Mouse (Mus musculus): ENCODE data around the gene Ecm2.

Ecm2 gene

DNA sequence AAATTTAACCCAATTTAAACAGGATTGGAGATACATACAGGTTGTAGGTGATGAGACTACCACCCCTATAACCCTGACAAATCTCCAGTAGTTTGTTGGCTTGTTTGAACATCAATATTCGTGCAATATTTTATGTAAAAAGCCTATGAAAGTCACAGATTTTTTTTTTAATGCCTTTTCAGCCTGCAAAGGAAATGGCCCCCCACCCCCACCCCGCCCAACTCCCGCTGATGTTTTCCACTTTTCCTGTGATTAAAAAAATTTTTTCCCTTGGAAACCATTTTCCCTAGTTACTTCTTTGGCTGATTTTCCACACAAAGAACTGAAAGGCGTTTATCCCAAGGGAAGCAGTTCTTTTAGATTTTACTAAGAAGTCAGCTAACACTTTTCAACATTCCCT, at the start of gene Ecm2:
Gene Ecm2, plus strand, starts transcription at position 301 of the 400 bp plus-strand sequence.
- in situ Hi-C loops (cut with MboI, MseI): no loop called here

DNA sequence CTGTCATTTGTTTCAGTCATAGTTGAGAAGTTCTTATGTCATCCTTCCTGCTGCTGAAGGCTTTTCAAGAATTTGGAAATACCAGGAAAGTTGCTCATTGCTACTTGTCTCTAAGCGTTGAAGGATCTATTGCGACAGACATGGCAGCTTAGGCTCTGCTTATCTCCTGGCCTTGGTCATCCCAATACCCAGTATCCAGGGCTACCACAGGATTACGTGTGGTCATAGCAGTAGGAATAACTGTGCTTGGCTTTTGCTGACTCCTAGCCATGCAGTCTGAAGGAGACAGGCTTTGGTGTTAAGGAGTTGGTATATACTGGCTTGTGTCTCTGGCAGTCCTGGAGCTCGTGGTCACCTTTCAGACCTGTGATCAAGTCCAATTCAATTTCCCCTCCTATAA, 44.3 kb upstream of the Ecm2 start:
- in situ Hi-C loops (cut with MboI, MseI): no loop called here

DNA sequence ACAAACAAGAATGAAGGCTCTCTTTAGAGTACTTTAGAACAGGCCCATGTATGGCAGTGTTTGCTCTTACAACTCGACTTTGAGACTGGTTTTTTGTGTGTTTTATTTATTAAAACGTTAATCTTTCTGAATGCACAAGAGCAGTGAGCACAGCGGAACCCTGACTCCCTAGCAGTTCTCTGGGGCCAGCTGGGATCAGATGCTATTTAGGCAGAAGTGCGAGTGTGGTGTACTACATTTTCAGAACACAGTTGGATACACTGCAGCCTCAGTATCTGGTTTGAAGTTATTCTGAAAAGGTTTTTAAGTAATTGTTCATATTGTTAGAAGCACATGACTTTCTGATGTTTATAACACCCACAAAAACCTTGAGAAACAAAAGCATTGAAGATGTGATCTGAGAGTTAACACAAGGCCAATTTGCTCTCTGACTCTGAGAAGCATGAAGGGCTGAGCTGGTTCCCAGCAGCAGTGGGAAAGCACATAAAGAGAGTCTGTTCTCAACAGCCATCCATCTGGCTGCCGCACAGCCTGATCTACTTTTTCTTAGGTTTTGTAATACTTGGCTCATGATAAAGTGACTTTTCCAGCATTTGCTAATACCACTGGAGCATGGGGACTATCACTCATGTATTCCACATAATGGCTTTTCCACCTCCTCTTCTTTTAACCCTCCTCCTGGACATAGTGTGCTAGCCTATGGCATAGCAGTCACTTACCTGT, 43.8 kb upstream of the Ecm2 start:
- in situ Hi-C loops (cut with MboI, MseI): no loop called here

DNA sequence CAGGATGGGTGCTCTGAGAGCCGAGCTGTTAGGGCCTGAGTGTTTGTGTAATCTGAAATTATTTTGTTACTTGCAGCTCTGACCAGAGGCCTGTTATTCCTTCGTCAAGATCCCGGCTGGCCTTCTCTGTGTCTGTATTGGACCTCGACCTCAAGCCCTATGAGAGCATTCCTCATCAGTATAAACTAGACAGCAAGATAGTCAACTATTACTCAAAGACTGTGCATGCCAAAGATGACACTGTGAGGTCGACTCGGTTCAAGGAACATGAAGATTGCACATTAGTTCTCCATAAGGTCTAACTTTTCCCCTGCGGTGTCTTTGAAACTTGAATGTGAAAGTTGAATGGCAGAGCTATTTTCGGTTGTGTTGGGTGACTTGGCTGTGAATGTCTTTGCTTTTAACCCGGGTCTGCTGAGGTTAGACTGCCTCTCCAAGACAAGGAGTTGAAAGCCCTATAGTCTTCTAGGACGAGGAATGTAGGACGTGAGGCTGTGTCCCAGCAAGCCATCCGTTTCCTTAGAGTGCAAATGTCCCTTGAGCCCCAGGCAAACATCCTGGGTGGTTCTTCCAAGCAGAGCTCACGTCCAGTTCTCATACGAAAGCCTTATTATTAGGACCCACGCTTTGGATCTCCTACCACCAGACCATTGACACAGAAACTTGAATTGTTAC, 43.0 kb upstream of the Ecm2 start:
- in situ Hi-C loops (cut with MboI, MseI): no loop called here

DNA sequence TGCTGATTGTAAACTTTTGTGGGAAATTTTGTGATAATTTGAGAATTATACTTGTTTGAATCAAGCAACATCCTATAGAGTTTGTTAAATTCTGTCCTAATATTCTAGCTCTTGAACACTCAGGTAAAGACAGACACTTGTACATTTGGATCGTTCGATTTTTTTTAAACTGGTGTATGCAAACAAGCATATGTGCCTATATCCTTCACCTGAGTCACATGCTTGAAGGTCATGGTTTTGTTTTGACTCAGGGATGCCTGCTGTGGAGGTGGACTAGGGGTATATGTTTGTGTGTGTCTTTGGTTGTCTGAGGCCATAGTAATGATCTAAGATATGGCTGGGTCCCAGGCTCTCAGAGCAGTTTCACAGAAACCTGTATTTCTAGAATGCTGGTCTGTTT, 41.7 kb upstream of the Ecm2 start:
- in situ Hi-C loops (cut with MboI, MseI): no loop called here

DNA sequence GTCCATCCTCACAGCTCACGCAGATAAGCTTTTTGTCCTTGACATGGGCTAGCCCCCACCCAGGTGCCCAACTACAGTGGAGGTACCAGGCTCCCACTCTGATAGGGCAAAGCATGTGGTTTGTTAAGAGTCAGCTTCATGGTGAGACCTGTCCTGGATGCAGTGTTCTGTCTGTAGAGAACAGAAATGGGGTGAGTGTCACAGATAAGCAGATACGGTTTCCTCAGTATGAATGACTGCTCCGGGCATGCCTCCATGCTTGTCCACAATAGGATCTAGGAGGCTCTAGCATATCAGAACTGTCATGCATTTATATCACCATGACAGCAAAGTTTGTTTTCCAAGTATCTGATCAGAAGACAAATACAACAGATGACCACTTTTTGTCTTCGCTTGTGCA, 38.7 kb upstream of the Ecm2 start:
- in situ Hi-C loops (cut with MboI, MseI): no loop called here

DNA sequence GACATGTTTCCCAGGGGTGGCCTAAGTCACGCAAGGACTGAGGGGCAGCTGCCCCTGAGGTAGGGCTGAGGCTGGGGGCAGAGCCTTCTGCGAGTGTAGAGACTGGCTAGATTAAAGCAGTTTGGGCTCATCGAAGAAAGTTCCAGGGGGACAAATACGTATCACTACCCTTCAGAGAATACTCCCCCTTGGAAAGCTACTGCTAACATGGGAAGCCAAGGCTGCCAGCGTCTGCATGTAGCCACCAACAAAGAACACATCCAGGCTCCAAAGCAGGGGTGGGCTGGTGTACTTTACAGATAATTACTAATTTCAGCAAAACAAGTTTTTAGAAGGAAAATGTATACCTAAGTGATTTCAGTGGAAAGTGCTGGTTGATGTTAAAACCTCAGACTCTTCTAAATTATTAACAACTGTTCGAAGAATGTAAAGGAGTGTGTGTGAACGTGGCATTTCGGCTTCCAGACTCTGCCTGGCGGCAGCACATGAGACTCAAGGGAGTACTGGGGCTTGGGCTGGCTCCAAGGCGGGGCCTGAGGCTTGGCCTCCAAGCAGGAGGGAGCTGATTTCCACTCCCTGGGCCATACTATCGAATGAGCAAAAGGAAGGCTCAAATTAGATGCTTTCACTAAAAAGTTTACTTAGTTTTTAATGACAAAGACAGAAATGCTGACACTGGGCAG, 38.1 kb upstream of the Ecm2 start:
- in situ Hi-C loops (cut with MboI, MseI): no loop called here

DNA sequence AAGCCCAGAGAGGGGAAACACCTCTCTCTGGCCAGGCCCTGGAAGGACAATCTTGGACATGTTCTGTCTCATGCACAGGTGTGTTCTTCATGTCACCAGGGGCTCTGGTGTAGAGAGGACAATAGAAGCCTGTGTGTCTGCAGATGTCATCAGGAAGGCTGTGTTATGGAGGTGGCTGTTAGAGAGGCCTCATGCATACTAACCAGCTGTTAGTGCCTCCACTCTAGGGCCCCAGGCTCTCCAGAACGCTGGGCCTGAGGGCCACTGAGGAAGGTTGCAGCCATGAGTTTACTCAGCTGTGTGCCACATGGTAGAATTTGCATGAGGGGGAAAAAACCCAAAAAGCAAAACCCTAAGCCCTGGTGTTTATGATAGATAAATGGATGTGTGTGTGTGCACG, 37.0 kb upstream of the Ecm2 start:
- in situ Hi-C loops (cut with MboI, MseI): no loop called here

DNA sequence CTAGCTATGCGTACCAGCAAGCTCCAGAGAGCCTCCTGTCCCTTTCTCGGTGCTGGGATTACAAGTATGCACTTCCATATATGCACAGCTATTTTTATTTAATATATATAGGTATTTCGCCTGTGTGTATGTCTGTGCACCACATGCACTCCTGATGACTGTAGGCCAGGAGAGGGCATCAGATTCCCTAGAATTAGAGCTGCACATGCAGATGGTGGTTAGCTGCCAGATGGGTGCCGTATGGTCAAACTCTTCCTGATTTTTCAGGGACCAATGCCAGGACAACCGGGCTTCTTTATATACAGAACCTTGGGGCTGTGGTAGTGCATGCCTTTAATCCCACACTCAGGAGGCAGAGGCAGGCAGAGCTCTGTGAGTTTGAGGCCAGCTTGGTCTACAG, 35.6 kb upstream of the Ecm2 start:
- in situ Hi-C loops (cut with MboI, MseI): no loop called here

DNA sequence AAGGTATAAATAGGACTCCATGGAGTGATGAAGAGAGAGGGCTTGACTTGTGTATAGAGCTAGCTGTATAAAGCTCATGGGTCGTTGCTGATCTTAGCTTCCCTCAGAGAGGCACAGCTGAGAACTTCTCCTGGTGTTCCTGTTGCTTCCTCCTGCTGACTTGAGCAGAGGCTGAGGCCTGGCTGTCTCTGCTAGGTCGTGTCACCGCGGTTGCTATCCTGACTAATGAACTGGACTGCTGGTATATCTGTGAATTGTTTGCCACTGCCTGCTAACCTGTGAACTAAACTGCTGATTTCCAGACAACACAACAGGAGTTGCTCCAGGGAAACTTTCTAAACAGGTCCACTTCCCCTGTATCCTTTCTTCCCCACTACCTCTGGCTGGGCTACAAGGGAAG, 34.3 kb upstream of the Ecm2 start:
- in situ Hi-C loops (cut with MboI, MseI): no loop called here

DNA sequence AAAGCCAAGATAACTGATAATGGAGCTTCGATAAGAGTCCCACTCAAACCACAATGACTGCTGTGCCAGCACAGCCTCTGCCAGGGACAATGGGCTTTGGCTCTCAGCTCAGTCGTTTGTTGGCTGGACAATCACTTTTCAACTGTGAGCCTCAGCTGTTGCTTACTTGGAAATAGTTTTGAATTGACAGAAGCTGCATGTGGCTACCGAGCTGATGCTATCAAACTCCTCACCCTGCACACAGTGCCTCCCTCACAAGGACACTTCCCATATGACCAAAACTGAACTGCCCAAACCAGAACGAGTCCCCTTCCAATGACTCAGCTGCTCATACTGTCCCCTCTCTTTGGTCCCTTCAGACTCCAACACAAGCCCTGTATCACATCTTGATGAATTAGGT, 33.8 kb upstream of the Ecm2 start:
- in situ Hi-C loops (cut with MboI, MseI): no loop called here

DNA sequence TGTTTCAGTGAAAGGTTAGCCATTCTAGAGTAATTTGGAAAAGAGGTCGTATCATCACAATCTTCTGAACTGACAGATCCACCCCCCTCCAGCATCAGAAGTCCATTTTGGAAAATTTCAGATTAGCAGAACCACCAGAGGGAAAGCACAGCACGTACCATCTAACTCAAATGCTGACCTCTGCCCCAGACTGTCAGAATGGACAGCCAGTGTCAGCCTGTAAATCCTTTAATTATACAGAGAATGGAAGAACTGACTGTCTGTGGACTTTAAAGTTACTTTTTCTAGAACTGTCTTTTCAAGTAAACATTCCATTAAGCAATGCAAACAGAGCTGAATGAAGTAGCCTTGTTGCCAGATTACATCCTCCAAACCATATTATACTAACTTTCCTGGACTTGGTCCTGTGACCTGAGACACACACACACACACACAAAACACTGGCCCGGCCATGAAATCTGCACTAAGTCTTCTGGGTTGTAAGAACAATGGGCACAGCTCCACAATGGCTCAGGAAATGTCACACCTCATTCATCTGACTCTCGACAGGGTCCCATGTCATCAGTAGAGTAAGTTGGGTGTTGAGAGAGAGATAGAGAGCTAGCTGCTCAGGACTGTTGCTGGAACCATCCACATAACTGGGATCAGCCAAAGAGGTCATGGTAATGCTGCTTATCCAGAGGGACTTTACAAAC, 32.5 kb upstream of the Ecm2 start:
- in situ Hi-C loops (cut with MboI, MseI): no loop called here

DNA sequence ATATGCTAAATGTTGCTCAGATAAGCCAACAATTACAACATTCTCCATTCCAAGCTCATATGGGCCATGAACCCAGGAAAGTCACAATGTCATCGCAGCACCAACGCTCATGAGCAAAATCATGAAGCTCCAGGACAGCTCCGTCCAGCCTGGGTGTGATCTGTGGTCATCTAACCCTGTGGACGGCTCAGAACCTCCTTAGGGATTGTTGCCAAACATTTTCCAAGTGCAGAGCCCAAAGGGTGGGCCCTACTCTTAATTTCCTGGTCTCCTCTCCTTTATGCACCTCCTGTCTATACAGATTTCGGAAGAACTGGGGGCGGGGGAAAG, 32.0 kb upstream of the Ecm2 start:
- in situ Hi-C loops (cut with MboI, MseI): no loop called here

DNA sequence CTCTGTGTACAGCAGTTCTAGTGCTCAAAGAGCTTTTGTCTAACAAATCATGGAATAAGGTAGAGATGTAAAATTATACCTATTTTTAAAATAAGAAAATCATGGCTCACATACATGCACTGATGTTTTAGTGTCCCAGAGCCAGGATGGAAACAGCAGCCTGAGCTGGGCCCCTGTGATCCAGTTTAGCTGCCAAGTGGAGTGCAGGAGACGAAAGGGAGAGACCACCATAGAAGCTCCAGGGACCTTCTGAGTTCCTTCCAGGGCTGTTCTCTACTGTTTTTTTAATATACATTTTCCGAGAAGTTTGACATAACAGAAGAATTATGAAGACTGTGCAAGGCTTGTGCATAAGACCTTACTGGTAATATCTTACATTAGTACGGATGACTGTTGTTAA, 26.7 kb upstream of the Ecm2 start:
- in situ Hi-C loops (cut with MboI, MseI): no loop called here

DNA sequence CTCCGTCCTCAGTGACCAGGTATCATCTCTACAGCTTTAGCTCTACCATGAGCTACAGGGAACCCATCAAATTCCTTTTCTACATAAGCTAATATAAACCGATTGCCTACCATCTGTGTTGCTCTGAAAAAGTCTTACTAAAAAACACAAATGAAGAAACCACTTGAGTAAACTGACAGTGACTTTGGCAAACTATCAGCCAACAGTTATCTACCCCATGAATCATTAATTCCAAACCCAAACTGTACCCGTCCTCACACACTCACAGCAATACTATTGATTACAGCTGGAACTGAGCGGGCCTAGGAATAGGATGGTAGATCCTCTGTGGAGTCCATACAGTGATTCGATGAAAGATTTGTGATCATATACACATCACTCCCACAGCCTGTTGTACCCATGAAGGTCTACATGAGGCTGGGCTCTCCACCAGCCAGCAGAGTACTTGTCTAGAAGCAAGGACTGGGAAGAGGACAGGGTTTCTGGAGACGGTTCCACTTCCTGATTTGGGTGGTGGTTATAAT, 25.7 kb upstream of the Ecm2 start:
- in situ Hi-C loops (cut with MboI, MseI): no loop called here

DNA sequence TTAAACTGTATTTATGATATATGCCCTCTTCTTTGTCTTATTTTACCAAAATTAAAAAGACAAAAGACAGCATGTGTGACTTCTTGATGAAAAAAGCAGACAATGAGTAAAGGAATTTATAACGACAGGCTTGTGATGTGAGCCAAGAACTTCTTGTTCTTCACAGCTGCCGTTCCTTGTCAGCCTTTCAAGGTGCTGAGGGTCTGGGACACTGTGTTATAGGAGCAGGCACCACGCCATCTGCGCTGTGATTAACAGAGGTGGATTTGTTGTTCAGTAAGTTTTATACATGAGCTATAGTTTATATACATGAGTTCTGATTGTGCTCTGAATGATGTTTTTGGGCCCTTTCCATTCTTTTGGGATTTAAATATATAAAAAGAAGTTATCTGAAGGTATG, 25.2 kb upstream of the Ecm2 start:
- in situ Hi-C loops (cut with MboI, MseI): no loop called here

DNA sequence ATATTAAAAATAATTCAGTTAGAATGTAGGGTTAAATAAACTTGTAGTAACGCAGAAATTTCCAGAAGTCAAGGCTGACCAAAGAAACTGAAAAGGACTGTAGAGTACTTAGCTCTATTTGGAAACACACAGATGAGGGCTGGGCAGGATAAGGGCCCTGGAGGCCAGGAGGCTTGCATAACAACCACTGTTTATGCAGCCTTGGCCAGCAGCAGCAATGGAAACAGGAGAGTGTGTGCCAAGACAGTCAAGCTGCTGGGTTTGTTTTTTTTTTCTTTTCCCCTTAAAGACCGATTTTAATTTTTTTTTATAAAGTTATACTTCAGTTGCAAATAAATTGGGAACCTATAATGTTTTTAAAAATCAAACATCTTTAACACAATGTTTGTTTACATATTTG, 24.6 kb upstream of the Ecm2 start:
- in situ Hi-C loops (cut with MboI, MseI): loop anchor here in 1 of 2 experiments (10.0 kb wide), 1 partner anchor 1495 kb away; no protein-coding TSS in a partner anchor

DNA sequence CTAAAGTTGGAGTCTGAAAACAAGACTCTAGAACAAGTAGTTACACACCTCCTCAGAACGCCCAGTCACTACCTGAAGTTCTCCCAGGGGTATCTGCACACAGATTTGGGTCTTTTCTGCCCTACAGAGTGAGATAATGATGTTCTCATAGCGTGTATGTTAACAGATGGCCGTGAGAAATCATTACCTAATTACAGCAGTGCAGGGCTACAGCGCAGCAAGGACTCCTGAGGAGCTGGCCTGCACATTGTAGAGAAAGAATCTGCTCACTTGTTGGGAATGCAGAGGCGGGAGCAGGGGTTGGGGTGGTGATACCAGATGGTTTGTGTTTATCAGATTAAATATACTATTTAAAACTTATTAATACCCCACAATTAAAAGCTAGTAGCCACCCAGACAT, 24.1 kb upstream of the Ecm2 start:
- in situ Hi-C loops (cut with MboI, MseI): loop anchor here in 1 of 2 experiments (10.0 kb wide), 1 partner anchor 1494 kb away; no protein-coding TSS in a partner anchor

DNA sequence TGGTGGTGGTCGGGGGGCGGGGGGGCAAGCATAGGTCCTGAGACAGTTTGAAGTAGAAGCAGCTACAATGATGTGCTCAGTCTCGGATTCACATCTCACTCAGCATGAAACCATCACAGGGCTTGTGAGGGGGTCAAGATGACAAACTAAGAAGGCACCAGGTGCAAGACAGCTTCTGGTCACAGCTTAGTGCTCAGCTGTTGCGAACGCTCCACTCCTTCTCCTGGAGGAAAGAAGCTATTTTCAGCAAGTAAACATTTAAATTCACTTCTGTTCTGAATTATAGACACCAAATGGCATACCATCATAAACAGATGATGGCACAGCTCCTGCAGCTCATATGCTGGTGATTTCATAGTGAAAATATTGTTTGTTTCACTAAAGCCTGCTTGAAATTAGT, 19.2 kb upstream of the Ecm2 start:
- in situ Hi-C loops (cut with MboI, MseI): loop anchor here in 1 of 2 experiments (10.0 kb wide), 1 partner anchor 1489 kb away; no protein-coding TSS in a partner anchor

DNA sequence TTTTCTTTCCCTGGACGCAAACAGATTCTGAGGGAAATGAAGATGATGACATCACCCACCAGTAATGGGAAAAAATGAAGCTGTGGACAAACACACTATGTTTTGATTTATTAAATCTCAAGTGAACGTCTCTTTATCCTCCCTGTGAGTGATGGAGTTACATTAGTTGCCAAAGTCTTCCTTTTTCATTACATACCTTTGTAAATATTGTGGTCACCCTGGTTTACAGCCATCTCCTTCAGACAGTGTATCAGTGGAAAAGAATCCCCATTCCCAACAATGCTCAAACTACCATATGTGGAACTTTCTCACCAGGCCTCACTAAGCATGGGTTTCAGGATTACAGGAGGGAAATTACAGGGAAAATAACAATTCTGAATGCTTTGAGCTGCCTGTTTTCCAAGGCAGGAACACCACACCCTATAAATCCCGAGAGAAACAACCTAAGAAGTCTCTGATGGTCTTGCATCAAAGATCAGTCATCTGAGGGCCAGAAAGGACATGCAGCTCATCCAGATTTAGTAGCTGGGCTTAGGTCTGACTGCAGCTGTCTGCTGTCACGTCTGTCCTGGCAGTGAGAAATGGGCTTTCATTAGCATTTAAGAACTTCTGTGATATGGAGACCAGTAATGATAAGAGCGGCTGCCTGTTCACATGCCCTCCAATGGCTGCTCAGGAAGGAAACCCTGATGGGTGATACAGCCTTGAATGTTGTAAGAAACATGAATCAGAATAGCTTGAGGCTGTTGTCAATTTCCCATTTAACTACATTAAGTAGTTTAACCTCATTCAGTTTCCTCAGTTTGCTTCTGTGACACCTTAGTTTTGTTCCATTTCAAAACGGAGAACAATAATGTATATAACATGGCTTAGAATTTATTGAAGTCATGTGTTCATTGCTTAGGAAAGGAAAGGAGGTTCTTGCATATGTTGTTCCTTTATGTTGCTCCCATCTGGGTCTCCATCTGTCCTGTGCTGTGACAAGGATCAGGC, 11.9 kb upstream of the Ecm2 start, which contains the start of gene Tes3-ps:
Gene Tes3-ps, plus strand, starts transcription at position 943 of the 993 bp plus-strand sequence.
- in situ Hi-C loops (cut with MboI, MseI): no loop called here

DNA sequence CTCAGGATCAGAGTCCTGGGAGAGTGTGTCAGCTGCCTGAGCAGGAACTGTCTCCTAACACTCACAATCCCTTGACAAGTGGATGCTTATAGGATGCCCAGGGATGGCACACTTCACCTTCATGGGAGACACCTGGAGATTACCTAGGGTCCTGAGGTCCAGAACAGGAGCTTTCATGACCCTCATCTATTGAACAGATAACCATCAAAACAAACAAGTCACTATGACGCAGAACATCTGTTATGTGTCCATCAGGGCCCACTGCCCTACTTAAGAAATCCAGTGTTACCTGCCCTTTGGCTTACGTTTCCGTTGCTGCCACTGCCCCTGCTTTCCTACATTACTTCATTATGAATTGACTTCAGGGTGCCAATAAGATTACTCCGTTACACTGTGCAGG, 1.2 kb downstream of the Ecm2 start:
- in situ Hi-C loops (cut with MboI, MseI): no loop called here
